Mouse (Mus musculus): ENCODE measurements around the gene H2-M10.3. TPM values are rescaled to one million over a fixed set of nuclear protein-coding genes. Genes with fewer than 3 reads are reported as not detected.
"Not testable (repeated sequence)": the region's sequence is repeated elsewhere in the genome, so short reads cannot be mapped to it uniquely, and the experiment has no call there.

H2-M10.3 gene
- not detected in 2 replicates for total RNA-seq (2017)

DNA sequence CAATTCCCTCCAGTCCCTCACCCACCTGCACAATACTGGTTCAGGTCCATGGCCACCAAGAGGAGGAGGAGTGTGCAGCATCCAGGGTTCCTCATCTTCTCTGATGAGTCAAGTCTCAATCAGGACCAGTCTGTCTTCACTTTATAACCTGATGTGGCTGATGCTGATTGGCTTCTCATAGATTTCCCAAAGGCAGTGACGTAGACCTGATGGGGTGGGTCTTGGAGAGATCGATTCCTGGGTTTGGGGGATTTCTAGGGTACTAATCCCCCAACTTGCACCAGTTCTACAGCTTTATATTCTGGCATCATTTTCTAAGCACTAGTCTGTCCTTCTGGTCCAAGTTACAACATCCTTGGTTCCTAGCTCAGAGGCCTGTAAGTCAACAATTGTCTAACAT lies at the start of gene H2-M10.3:
Gene H2-M10.3, minus strand, starts transcription at position 101 of the 400 bp plus-strand sequence.
- ATAC-seq (ENCODE audit: extremely low read depth, insufficient number of reproducible peaks, low FRiP score, poor library complexity, severe bottlenecking) = not testable (repeated sequence)

GRCm38 (mm10) chr17:36417416-36417815 lies 49.2 kb upstream of the H2-M10.3 start:
- no peak for ATAC-seq (ENCODE audit: extremely low read depth, insufficient number of reproducible peaks, low FRiP score, poor library complexity, severe bottlenecking)

DNA sequence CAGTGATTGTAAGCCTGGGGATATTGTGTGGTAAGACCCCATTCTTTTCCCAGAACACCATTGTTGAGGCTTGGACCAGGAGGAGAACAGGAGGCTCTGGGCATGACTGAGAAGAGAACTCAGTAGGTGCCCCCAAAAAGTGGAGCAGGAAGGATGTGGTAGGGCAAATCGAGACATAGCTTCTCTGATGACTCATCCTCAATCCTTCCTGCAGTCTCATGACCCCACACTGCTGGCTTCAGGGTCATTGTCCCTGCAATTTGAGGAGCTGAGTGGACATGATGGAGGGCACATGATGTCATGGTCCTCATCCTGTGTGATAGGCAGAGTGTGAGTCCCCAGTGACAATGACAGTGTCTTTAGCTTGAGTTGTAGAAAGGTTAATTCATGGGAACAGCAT lies 47.2 kb upstream of the H2-M10.3 start:
- ATAC-seq (ENCODE audit: extremely low read depth, insufficient number of reproducible peaks, low FRiP score, poor library complexity, severe bottlenecking) = no peak

- ATAC-seq (ENCODE audit: extremely low read depth, insufficient number of reproducible peaks, low FRiP score, poor library complexity, severe bottlenecking) = no peak
Observed at GRCm38 (mm10) chr17:36414361-36414760, 46.1 kb upstream of the H2-M10.3 start.

DNA sequence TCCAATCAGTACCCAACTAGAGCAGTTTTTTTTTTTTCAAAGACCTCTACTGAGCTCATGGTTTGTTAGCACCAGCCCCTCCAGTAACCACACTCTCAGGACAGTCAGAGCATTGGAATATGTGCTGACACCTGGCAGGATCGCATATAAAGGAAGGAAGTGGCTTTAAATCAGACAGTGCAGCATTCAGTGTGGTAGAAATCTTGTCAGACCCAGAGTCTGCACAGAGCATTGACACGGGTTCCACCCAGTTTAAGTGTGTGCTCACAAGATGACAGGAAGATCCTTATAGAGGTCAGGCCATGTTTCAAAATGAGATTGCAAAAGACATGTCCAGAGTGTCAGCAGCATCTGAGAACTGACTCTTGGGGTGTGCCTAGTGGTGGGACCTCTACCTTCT lies 21.7 kb upstream of the H2-M10.3 start:
- no peak for ATAC-seq (ENCODE audit: extremely low read depth, insufficient number of reproducible peaks, low FRiP score, poor library complexity, severe bottlenecking)

- not testable (repeated sequence) for ATAC-seq (ENCODE audit: extremely low read depth, insufficient number of reproducible peaks, low FRiP score, poor library complexity, severe bottlenecking)
Observed at GRCm38 (mm10) chr17:36362404-36362803, 5.8 kb downstream of the H2-M10.3 start.

DNA sequence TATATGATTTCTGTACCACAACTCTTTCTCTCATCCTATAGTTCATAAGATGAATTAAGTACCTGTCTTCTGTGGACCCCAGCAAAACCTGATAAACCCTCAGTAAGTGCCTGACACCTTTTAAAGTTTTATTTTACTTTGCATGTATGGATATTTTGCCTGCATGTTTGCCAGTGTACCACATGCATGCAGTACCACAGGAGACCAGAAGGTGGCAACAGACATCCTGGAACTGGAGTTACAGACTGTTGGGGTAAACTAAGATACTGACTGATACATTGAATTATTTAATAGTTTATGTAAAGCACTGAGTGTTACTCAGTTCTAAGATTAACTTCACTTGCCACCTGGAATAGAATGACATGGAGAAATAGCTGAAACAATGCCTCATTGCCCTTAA lies 10.7 kb downstream of the H2-M10.3 start:
- ATAC-seq (ENCODE audit: extremely low read depth, insufficient number of reproducible peaks, low FRiP score, poor library complexity, severe bottlenecking) = 0 out of 2 replicates have a peak, but pooled peaks have one; percentile 48

GRCm38 (mm10) chr17:36355763-36356162 lies 12.5 kb downstream of the H2-M10.3 start:
- ATAC-seq (ENCODE audit: extremely low read depth, insufficient number of reproducible peaks, low FRiP score, poor library complexity, severe bottlenecking) = no peak

GRCm38 (mm10) chr17:36355343-36355742 lies 12.9 kb downstream of the H2-M10.3 start:
- not testable (repeated sequence) for ATAC-seq (ENCODE audit: extremely low read depth, insufficient number of reproducible peaks, low FRiP score, poor library complexity, severe bottlenecking)

DNA sequence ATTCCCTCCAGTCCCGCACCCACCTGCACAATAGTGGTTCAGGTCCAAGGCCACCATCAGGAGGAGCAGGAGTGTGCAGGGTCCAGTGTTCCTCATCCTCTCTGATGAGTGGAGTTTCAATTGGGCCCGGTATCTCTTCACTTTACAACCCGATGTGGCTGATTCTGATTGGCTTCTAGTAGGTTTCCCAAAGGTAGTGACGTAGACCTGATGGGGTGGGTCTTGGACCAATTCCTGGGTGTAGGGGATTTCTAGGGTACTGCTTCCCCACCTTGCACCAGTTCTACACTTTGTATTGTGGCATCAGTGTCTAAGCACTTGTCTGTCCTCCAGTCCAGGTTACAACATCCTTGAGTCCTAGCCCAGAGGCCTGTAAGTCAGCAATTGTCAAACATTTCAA lies 42.2 kb downstream of the H2-M10.3 start, which contains the start of gene H2-M10.1:
Gene H2-M10.1, minus strand, starts transcription at position 101 of the 400 bp plus-strand sequence.
- ATAC-seq (ENCODE audit: extremely low read depth, insufficient number of reproducible peaks, low FRiP score, poor library complexity, severe bottlenecking) = no peak

- no peak for ATAC-seq (ENCODE audit: extremely low read depth, insufficient number of reproducible peaks, low FRiP score, poor library complexity, severe bottlenecking)
Observed at GRCm38 (mm10) chr17:36315689-36316253, 52.4 kb downstream of the H2-M10.3 start.

DNA sequence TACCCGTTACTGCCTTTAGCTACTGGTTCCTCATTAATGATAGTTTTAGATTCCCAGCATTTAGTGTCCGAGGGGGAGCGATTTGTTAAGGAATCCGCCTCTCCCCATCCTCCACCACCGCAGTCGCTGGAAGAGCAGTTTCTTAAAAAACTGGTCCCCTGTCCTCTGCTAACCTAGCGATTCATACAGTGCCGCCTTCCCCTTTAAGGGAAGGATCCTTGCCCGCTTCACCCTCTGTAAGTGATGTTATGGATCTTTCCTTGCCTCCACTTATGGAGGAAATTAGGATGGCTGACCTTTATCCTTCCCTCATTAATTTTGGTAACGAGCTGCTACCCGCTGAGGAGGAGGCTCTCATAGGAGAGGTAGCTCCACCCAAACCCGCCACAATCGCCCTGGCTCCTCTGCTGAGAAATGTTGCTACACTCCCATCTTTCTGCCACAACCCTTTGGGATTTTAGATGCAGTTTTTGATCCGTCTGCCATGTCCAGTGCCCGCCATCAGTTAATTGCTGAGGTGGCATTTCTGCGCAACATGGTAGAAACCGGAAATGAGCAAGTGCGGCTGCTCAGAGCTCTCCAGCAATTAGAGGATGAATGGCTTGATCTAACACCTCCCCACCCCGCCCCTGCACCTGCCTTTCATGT lies 53.1 kb downstream of the H2-M10.3 start:
- ATAC-seq (ENCODE audit: extremely low read depth, insufficient number of reproducible peaks, low FRiP score, poor library complexity, severe bottlenecking) = peak; percentile 53; the same call in 1 of the 2 replicates

Other genes with a start within 250 kb of the H2-M10.3 start
- gene Gm19684, start 246.7 kb downstream of the H2-M10.3 start, total RNA-seq (2017) = 1.2 and 1.4 TPM in 2 replicates
- gene Gm7030, start 239.0 kb downstream of the H2-M10.3 start, total RNA-seq (2017) = not detected in 2 replicates
- not detected in 2 replicates for gene Gm8909, start 199.9 kb downstream of the H2-M10.3 start, total RNA-seq (2017)
- gene H2-T3, start 178.1 kb downstream of the H2-M10.3 start, total RNA-seq (2017) = not detected in 2 replicates
- gene Rpp21, start 110.3 kb downstream of the H2-M10.3 start, total RNA-seq (2017) = 26.3 and 30.1 TPM in 2 replicates
- 75.5 and 76.1 TPM in 2 replicates for gene Trim39, start 96.2 kb downstream of the H2-M10.3 start, total RNA-seq (2017)
- not detected in 2 replicates for gene H2-M10.2, start 81.9 kb downstream of the H2-M10.3 start, total RNA-seq (2017)
- not detected in 2 replicates for gene H2-M10.1, start 42.3 kb downstream of the H2-M10.3 start, total RNA-seq (2017)
- gene H2-M10.4, start 93.9 kb upstream of the H2-M10.3 start, total RNA-seq (2017) = not detected in 2 replicates
- gene H2-M11, start 178.7 kb upstream of the H2-M10.3 start, total RNA-seq (2017) = not detected in 2 replicates

Data from neutrophil, adult 5-6 weeks (primary cell).